Comparison of ENCODE assay signal across 11 mouse cellular contexts in genomic region chr19:45530200-45530995, GRCm38 (mm10). TPM values are rescaled to one million over a fixed set of nuclear protein-coding genes. Genes with fewer than 3 reads are reported as not detected.
DNase-seq lines count a peak whose midpoint lies in the region; TF ChIP-seq lines count a peak whose summit lies in the region.
"Had no signal": no experiment of that assay in that cellular context is flagged by ENCODE, and none has a peak within 500 bp of the region (broad histone marks: within the 10 kb centered on the region; RNA-seq: fewer than 3 reads in every experiment).

No protein-coding gene starts in this region.

- no peak for TF ChIP-seq CTCF in bone marrow, adult 2 months (IDR thresholded peaks at IDR 0.05; ENCODE audit: control insufficient read depth, insufficient read depth, low read length)

- peak overlapping the region; percentile 72 for H3K27ac ChIP-seq in bone marrow, adult 2 months (ENCODE audit: control insufficient read depth, insufficient read depth, low read depth, low read length, poor library complexity)
- H3K27ac ChIP-seq: kidney, postnatal 0 days; limb, embryonic 15.5 days had no signal

- peak; percentile 56 for DNase-seq in adipocyte (ENCODE audit: low spot score)
- peak; percentile 61 to 62 for DNase-seq in heart, postnatal 10 days
- DNase-seq in lung, postnatal 25 days (ENCODE audit: low spot score) = peak; percentile 67
- DNase-seq in right cerebral cortex, postnatal 10 days (ENCODE audit: low spot score in 2 of 2) = no peak
- no peak for DNase-seq in cerebellum, postnatal 10 days
- DNase-seq in urinary bladder, postnatal 4 days (ENCODE audit: low spot score in 2 of 2) = no peak
- DNase-seq: right cerebral cortex, postnatal 25 days; thymus, postnatal 14 days had no signal

- TF ChIP-seq POLR2A in bone marrow, adult 2 months (IDR thresholded peaks at IDR 0.05; ENCODE audit: borderline replicate concordance, control insufficient read depth, low read depth, low read length) = no peak

- 9% methylated on average over 15 of the region's 15 CpGs for WGBS in bone marrow, adult 2 months

- intact Hi-C loops in heart, postnatal 10 days (cut with DNase I) = no loop called here

- peaks cover 11% of the 10 kb centered on the region for H3K4me1 ChIP-seq in bone marrow, adult 2 months (ENCODE audit: control insufficient read depth, insufficient read depth, low read length)
- H3K4me1 ChIP-seq: limb, embryonic 15.5 days had no signal

- no peak overlapping the region for H3K4me3 ChIP-seq in bone marrow, adult 2 months (replicated peaks; ENCODE audit: control insufficient read depth, low read depth, low read length)
- H3K4me3 ChIP-seq: limb, embryonic 15.5 days had no signal

RNA-seq across cellular contexts. Expression of gene Poll, which starts 29.9 kb away (rescaled TPM):
- 2.1 and 5.2 TPM in 2 replicates for polyA plus RNA-seq in bone marrow, adult 2 months (2011; ENCODE audit: insufficient read depth, insufficient read length, low replicate concordance, missing spikeins)
- total RNA-seq in heart, postnatal 10 days (2021) = 1 to 10 TPM; 7.4 to 8.9 TPM

RNA-seq across cellular contexts. Expression of gene Gm17018, which starts 30.0 kb away (rescaled TPM):
- 16.1 and 32.6 TPM in 2 replicates for polyA plus RNA-seq in bone marrow, adult 2 months (2011; ENCODE audit: insufficient read depth, insufficient read length, low replicate concordance, missing spikeins)
- total RNA-seq in heart, postnatal 10 days (2021) = 10 to 100 TPM; 15.0 to 16.5 TPM

Comparison
In these comparisons a context has a peak if more than half of its experiments do, and no peak if none do; other contexts are left out.
1. DNase-seq: peak in adipocyte (single experiment), heart, postnatal 10 days (2 of 2) and lung, postnatal 25 days (single experiment); none in right cerebral cortex, postnatal 10 days (0 of 2), cerebellum, postnatal 10 days (0 of 2) and urinary bladder, postnatal 4 days (0 of 2).